Mouse (Mus musculus) cortical plate, adult 2 months (tissue): ENCODE data around the gene Fbxl17.

Experiments
- CTCF ChIP-seq: fragments of 200-500 bp; IDR thresholded peaks from 2 replicates; pipeline ENCODE4 v1.5.1; 2011; ENCODE audit warnings: mild to moderate bottlenecking, control low read depth, low read length; ENCODE audit not compliant: insufficient read depth; ENCODE audit errors: extremely low read depth
- POLR2A ChIP-seq: fragments of 200-500 bp; IDR thresholded peaks from 2 replicates; pipeline ENCODE4 v1.6.1; 2011; ENCODE audit warnings: mild to moderate bottlenecking, low read length, control low read depth; ENCODE audit not compliant: insufficient read depth; ENCODE audit errors: extremely low read depth

DNA sequence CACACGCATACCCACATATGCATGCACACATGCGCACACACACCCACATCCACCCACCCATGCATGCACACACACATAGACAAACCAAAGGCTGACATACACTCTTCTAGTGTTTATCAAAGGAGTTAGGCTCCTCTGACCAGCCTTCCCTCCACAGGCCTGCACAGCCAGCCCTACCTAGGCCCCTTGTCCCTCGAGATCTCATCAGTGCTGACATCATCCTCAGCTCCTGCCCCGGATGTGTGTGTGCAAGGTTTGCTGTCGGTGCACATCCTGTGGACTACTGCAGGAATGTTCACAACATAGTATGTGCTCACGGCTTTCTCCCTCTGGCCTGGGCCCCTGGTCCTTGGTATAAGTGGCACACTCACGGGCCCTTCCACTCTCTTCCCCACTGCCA lies 177.0 kb downstream of the Fbxl17 start:
- TF ChIP-seq POLR2A (no peak), CTCF (no peak)
